Mouse (Mus musculus) 3T3-L1 (cell line): ENCODE measurements around the gene Bst2.
A peak's percentile ranks its signal among the peaks of the same experiment; 100 is the strongest.

Experiments used
- DNase-seq: peaks from one replicate; pipeline ENCODE4 v3.0.0-alpha.2; 2015; ENCODE audit warnings: low read depth, low spot score

Gene Bst2

GRCm38 (mm10) chr8:71519037-71519825 is 18.0 kb downstream of the Bst2 start:
- peak; percentile 92 for DNase-seq

- DNase-seq, result peak; percentile 34
These were observed 20.5 kb downstream of the Bst2 start for GRCm38 (mm10) chr8:71516786-71517185.

- DNase-seq, result no peak
These were observed 22.2 kb downstream of the Bst2 start for GRCm38 (mm10) chr8:71515043-71515442.

- no peak for DNase-seq
These were observed 24.1 kb downstream of the Bst2 start for GRCm38 (mm10) chr8:71513018-71513754.

GRCm38 (mm10) chr8:71511644-71512043 is 25.6 kb downstream of the Bst2 start, which contains the start of gene Plvap:
Gene Plvap (minus strand): TSS chr8:71511752.
- no peak for DNase-seq

- peak; percentile 89 for DNase-seq
These were observed 27.9 kb downstream of the Bst2 start for GRCm38 (mm10) chr8:71509316-71509715.

- no peak for DNase-seq
These were observed 29.6 kb downstream of the Bst2 start for GRCm38 (mm10) chr8:71507589-71508104.

GRCm38 (mm10) chr8:71505979-71506378 is 31.3 kb downstream of the Bst2 start:
- DNase-seq, result peak; percentile 76

- DNase-seq, result peak; percentile 84
These were observed 31.9 kb downstream of the Bst2 start for GRCm38 (mm10) chr8:71505326-71505725.

GRCm38 (mm10) chr8:71504349-71504748 is 32.9 kb downstream of the Bst2 start:
- DNase-seq, result no peak

GRCm38 (mm10) chr8:71498816-71499690 is 38.2 kb downstream of the Bst2 start:
- DNase-seq, result no peak

- no peak for DNase-seq
These were observed 39.3 kb downstream of the Bst2 start for GRCm38 (mm10) chr8:71497881-71498501.

GRCm38 (mm10) chr8:71497077-71497645 is 40.1 kb downstream of the Bst2 start:
- no peak for DNase-seq

- peak; percentile 93 for DNase-seq
These were observed 40.8 kb downstream of the Bst2 start for GRCm38 (mm10) chr8:71496481-71496880.

GRCm38 (mm10) chr8:71495811-71496210 is 41.4 kb downstream of the Bst2 start:
- DNase-seq, result peak; percentile 57

- DNase-seq, result peak; percentile 94
These were observed 42.2 kb downstream of the Bst2 start for GRCm38 (mm10) chr8:71495039-71495438.

- peak; percentile 97 for DNase-seq
These were observed 48.8 kb downstream of the Bst2 start for GRCm38 (mm10) chr8:71488454-71488853.

- DNase-seq, result peak; percentile 86
These were observed 49.4 kb downstream of the Bst2 start, which contains the start of gene Gtpbp3 for GRCm38 (mm10) chr8:71487691-71488445. Gene Gtpbp3 (plus strand): TSS chr8:71488103.

- no peak for DNase-seq
These were observed 51.1 kb downstream of the Bst2 start for GRCm38 (mm10) chr8:71486136-71486529.
